Mouse (Mus musculus): ENCODE results near the gene BC024978. TPM values are rescaled to one million over a fixed set of nuclear protein-coding genes. Genes with fewer than 3 reads are reported as not detected.

Gene BC024978
- total RNA-seq, 4 experiments from 2014 or later = 24.7 to 29.3 (median 27.4) TPM

- DNase-seq = no peak
Observed at GRCm38 (mm10) chr7:27259771-27260170, 64.2 kb downstream of the BC024978 start.

Small RNA genes lying within 50 kb of the gene (microRNA-seq; reads per million reads assigned to microRNA genes)
- gene Mir1191 = 0 to 0.53 reads per million in 2 experiments
- 0 to 0.50 reads per million in 2 experiments for gene Mir3101

Other genes with a start within 250 kb of the BC024978 start
- 1 to 10 TPM in 2 of 4 experiments, under 1 TPM in 2; 0.12 to 2.1 (median 1.1) TPM for gene Cyp2a12, start 166.7 kb upstream of the BC024978 start, total RNA-seq (2022)
- gene Cyp2f2, start 75.9 kb upstream of the BC024978 start, total RNA-seq (2022) = 100 to 1,000 TPM in 2 of 4 experiments, 1 to 10 TPM in 2; 4.1 to 631 (median 184) TPM
- not detected for gene Cyp2t4, start 42.1 kb upstream of the BC024978 start, total RNA-seq (2022)
- 100 to 1,000 TPM in 3 of 4 experiments, 10 to 100 TPM in 1; 98.6 to 118 (median 107) TPM for gene Egln2, start 29.0 kb upstream of the BC024978 start, total RNA-seq (2022)
- 10 to 100 TPM; 60.6 to 88.0 (median 81.4) TPM for gene Rab4b, start 16.9 kb upstream of the BC024978 start, total RNA-seq (2022)
- gene Gm21983, start 14.7 kb upstream of the BC024978 start, total RNA-seq (2022) = not detected
- under 1 TPM in 2 of 4 experiments, not detected in 2; 0.32 to 0.64 TPM for gene Mia, start 14.6 kb upstream of the BC024978 start, total RNA-seq (2022)
- 10 to 100 TPM; 77.5 to 97.0 (median 85.2) TPM for gene Snrpa, start 490 bp downstream of the BC024978 start, total RNA-seq (2022)
- 10 to 100 TPM; 15.5 to 17.2 (median 16.2) TPM for gene Itpkc, start 32.9 kb downstream of the BC024978 start, total RNA-seq (2022)
- 10 to 100 TPM; 42.5 to 85.7 (median 61.0) TPM for gene Coq8b, start 37.2 kb downstream of the BC024978 start, total RNA-seq (2022)
- gene Numbl, start 62.7 kb downstream of the BC024978 start, total RNA-seq (2022) = 10 to 100 TPM in 3 of 4 experiments, 1 to 10 TPM in 1; 8.9 to 16.2 (median 14.1) TPM
- gene Ltbp4, start 141.9 kb downstream of the BC024978 start, total RNA-seq (2022) = 100 to 1,000 TPM in 3 of 4 experiments, 10 to 100 TPM in 1; 90.9 to 117 (median 108) TPM
- 10 to 100 TPM; 19.4 to 41.1 (median 29.7) TPM for gene Shkbp1, start 160.2 kb downstream of the BC024978 start, total RNA-seq (2022)
- 1 to 10 TPM in 1 of 4 experiments, not detected in 3; 4.0 TPM for gene Gm20479, start 161.6 kb downstream of the BC024978 start, total RNA-seq (2022)

Measured in adrenal gland, adult 8-10 months (tissue).